ENCODE assay signal across 8 mouse cellular contexts in the genomic region with DNA sequence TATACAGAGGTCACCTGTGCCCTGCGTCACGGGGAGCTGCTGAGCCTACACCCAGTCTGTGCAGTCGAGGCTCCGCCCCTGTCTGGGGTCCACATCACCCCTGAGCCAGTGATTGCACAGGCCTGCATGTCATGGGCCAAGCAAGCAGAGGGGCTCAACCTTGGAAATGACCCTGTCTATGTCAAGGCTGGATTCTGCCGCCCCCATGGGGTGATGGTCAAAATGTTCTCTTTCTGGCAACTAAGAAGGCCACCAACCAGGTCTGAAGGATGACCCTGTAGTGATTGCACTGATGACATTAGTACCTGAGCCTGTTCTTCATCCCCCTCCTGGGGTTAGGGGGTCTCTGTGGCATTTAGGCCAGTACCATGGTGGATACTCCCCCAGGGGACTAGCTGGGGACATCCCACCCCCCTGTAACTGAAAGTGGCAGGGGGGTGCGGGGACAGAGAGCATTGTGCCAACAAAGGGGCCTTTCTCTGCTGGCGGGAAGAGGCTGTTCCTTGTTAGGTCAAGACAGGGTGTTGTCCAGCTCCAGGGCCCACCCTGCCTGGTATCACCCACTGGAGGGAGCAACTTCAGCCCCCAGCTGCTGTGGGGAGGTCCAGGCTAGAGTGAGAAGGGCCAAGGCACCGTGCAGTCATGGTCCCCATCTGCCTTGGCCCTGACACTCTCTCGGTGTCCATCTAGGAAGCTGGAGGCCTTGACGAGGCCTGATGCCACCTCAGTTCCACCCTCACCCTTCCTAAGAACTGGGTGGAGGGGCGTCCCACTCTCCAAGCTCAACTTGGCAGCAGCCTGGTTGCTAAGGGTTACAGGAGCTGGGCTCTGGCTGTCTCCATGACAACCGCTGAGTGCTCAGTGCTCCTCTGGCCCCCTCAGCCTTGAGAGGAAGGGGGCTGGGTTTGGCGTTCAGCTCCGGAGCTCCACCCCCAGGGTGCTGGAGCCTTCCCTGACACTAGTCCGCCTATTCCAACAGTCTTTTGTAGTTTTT. TPM values are rescaled to one million over a fixed set of nuclear protein-coding genes. Genes with fewer than 3 reads are reported as not detected.
DNase-seq lines count a peak whose midpoint lies in the region; ATAC-seq and TF ChIP-seq lines count a peak whose summit lies in the region.

No protein-coding gene starts in this region.

- peak overlapping the region; percentile 87; the same call in 1 of the 2 replicates for H3K4me2 ChIP-seq in heart, postnatal 0 days (ENCODE audit: low read depth, low read length)
- H3K4me2 ChIP-seq in midbrain, postnatal 0 days (ENCODE audit: low read depth, low read length, poor library complexity, severe bottlenecking): peak overlapping the region; percentile 91

- TF ChIP-seq CTCF in heart, postnatal 0 days (IDR thresholded peaks at IDR 0.05; ENCODE audit: low read depth): no peak
- peak; percentile 20; the same call in 1 of the 2 replicates for TF ChIP-seq CTCF in midbrain, postnatal 0 days (IDR thresholded peaks at IDR 0.05)

- H3K36me3 ChIP-seq in heart, postnatal 0 days (replicated peaks; ENCODE audit: control insufficient read depth, insufficient read depth, low read length): peaks cover 18% of the 10 kb centered on the region
- peaks cover 35% of the 10 kb centered on the region for H3K36me3 ChIP-seq in midbrain, postnatal 0 days (ENCODE audit: insufficient read depth, low read length)

- H3K9me3 ChIP-seq in heart, postnatal 0 days (replicated peaks; ENCODE audit: control insufficient read depth, low read length): no peaks in the 10 kb centered on the region
- no peaks in the 10 kb centered on the region for H3K9me3 ChIP-seq in midbrain, postnatal 0 days (ENCODE audit: low read length)

- TF ChIP-seq EP300 in heart, postnatal 0 days (IDR thresholded peaks at IDR 0.05; ENCODE audit: low read depth): no peak

- 0 out of 2 replicates have a peak, but pooled peaks have one; percentile 5 for ATAC-seq in heart, postnatal 0 days (ENCODE audit: insufficient read depth, low read depth)
- peak; percentile 78 for ATAC-seq in midbrain, postnatal 0 days (ENCODE audit: low FRiP score)
- no peak for ATAC-seq in CD4-positive, CD25-positive, alpha-beta regulatory T cell, adult 4 months

- peaks cover 9% of the 10 kb centered on the region; the same call in 1 of the 2 replicates for H3K4me1 ChIP-seq in heart, postnatal 0 days (ENCODE audit: control insufficient read depth, insufficient read depth)
- 0 out of 2 replicates have a peak, but pooled peaks cover 5% of the 10 kb centered on the region for H3K4me1 ChIP-seq in midbrain, postnatal 0 days (ENCODE audit: insufficient read depth, low read length)

- DNase-seq in adrenal gland, adult (ENCODE audit: inconsistent age in 2 of 2, low spot score in 1 of 2): peak; percentile 50 to 70
- no peak for DNase-seq in adrenal gland, adult 18-20 months (ENCODE audit: low spot score in 2 of 2)
- DNase-seq in MN1 (ENCODE audit: low spot score): peak; percentile 92
- peak; percentile 79 for DNase-seq in embryo, embryonic 11.5 days (ENCODE audit: low read depth, low spot score)
- DNase-seq in heart, postnatal 0 days (ENCODE audit: low spot score): no peak
- peak; percentile 89 to 90 for DNase-seq in left cerebral cortex, adult 9 months (ENCODE audit: low spot score in 2 of 2)
- peak; percentile 99 for DNase-seq in midbrain, postnatal 0 days (ENCODE audit: low spot score)

- H3K9ac ChIP-seq in heart, postnatal 0 days (replicated peaks; ENCODE audit: low read depth, low read length): no peak overlapping the region
- peak overlapping the region; percentile 81 for H3K9ac ChIP-seq in midbrain, postnatal 0 days (replicated peaks; ENCODE audit: low read length, poor library complexity, severe bottlenecking)

- H3K27ac ChIP-seq in heart, postnatal 0 days (ENCODE audit: low read depth): no peak overlapping the region
- H3K27ac ChIP-seq in midbrain, postnatal 0 days (ENCODE audit: low read depth, low read length): peak overlapping the region; percentile 92

- H3K27me3 ChIP-seq in heart, postnatal 0 days (ENCODE audit: control insufficient read depth, insufficient read depth, low read length): peaks cover 10% of the 10 kb centered on the region; the same call in 1 of the 2 replicates
- H3K27me3 ChIP-seq in midbrain, postnatal 0 days (ENCODE audit: insufficient read depth, low read length): no peaks in the 10 kb centered on the region

- H3K4me3 ChIP-seq in heart, postnatal 0 days (ENCODE audit: low read depth, low read length): no peak overlapping the region
- H3K4me3 ChIP-seq in midbrain, postnatal 0 days (ENCODE audit: low read depth, low read length): peak overlapping the region; percentile 62

- 32% methylated on average over 15 of the region's 15 CpGs for WGBS in heart, postnatal 0 days
- 7% methylated on average over 15 of the region's 15 CpGs for WGBS in midbrain, postnatal 0 days

RNA-seq across cellular contexts. Expression of gene Cers1, which starts 1.2 kb away (rescaled TPM):
- total RNA-seq in adrenal gland, adult 18-20 months (2021): 1 to 10 TPM; 2.0 to 2.5 TPM
- total RNA-seq in heart, postnatal 0 days (2014; rRNA removed; ENCODE audit: low replicate concordance): 0.80 TPM in 1 of 2 replicates, not detected in the other
- 0.27 and 0.59 TPM in 2 replicates for polyA plus RNA-seq in heart, postnatal 0 days (2015; fragmentation: Nextera tagmentation; extraction: Ambion mirVana)
- total RNA-seq in midbrain, postnatal 0 days (2014; rRNA removed): 65.1 and 86.5 TPM in 2 replicates
- 47.9 and 51.3 TPM in 2 replicates for polyA plus RNA-seq in midbrain, postnatal 0 days (2015; fragmentation: Nextera tagmentation; extraction: Ambion mirVana)
- not detected for polyA plus RNA-seq in CD4-positive, CD25-positive, alpha-beta regulatory T cell, adult 4 months (2017; shearing (Covaris generic))

RNA-seq across cellular contexts. Expression of gene Gdf1, which starts 12.8 kb away (rescaled TPM):
- not detected for total RNA-seq in adrenal gland, adult 18-20 months (2021)
- total RNA-seq in heart, postnatal 0 days (2014; rRNA removed; ENCODE audit: low replicate concordance): not detected in 2 replicates
- polyA plus RNA-seq in heart, postnatal 0 days (2015; fragmentation: Nextera tagmentation; extraction: Ambion mirVana): 0.18 and 0.20 TPM in 2 replicates
- total RNA-seq in midbrain, postnatal 0 days (2014; rRNA removed): not detected in 2 replicates
- polyA plus RNA-seq in midbrain, postnatal 0 days (2015; fragmentation: Nextera tagmentation; extraction: Ambion mirVana): 4.8 and 5.3 TPM in 2 replicates
- under 1 TPM in 1 of 2 experiments, not detected in 1; 0.71 TPM for polyA plus RNA-seq in CD4-positive, CD25-positive, alpha-beta regulatory T cell, adult 4 months (2017; shearing (Covaris generic))

RNA-seq across cellular contexts. Expression of gene Cope, which starts 14.5 kb away (rescaled TPM):
- 100 to 1,000 TPM; 185 to 205 TPM for total RNA-seq in adrenal gland, adult 18-20 months (2021)
- total RNA-seq in heart, postnatal 0 days (2014; rRNA removed; ENCODE audit: low replicate concordance): 154 and 193 TPM in 2 replicates
- 294 and 295 TPM in 2 replicates for polyA plus RNA-seq in heart, postnatal 0 days (2015; fragmentation: Nextera tagmentation; extraction: Ambion mirVana)
- 97.1 and 106 TPM in 2 replicates for total RNA-seq in midbrain, postnatal 0 days (2014; rRNA removed)
- polyA plus RNA-seq in midbrain, postnatal 0 days (2015; fragmentation: Nextera tagmentation; extraction: Ambion mirVana): 264 and 291 TPM in 2 replicates
- 100 to 1,000 TPM; 321 to 359 TPM for polyA plus RNA-seq in CD4-positive, CD25-positive, alpha-beta regulatory T cell, adult 4 months (2017; shearing (Covaris generic))

RNA-seq across cellular contexts. Expression of gene Ddx49, which starts 14.5 kb away (rescaled TPM):
- total RNA-seq in adrenal gland, adult 18-20 months (2021): 10 to 100 TPM; 63.9 to 70.5 TPM
- 33.1 and 35.6 TPM in 2 replicates for total RNA-seq in heart, postnatal 0 days (2014; rRNA removed; ENCODE audit: low replicate concordance)
- polyA plus RNA-seq in heart, postnatal 0 days (2015; fragmentation: Nextera tagmentation; extraction: Ambion mirVana): 24.4 and 26.7 TPM in 2 replicates
- 43.6 and 46.3 TPM in 2 replicates for total RNA-seq in midbrain, postnatal 0 days (2014; rRNA removed)
- polyA plus RNA-seq in midbrain, postnatal 0 days (2015; fragmentation: Nextera tagmentation; extraction: Ambion mirVana): 41.2 and 47.0 TPM in 2 replicates
- 10 to 100 TPM; 57.8 to 74.2 TPM for polyA plus RNA-seq in CD4-positive, CD25-positive, alpha-beta regulatory T cell, adult 4 months (2017; shearing (Covaris generic))

RNA-seq across cellular contexts. Expression of gene Homer3, which starts 34.2 kb away (rescaled TPM):
- total RNA-seq in adrenal gland, adult 18-20 months (2021): 10 to 100 TPM; 18.5 to 19.8 TPM
- total RNA-seq in heart, postnatal 0 days (2014; rRNA removed; ENCODE audit: low replicate concordance): 29.1 and 38.9 TPM in 2 replicates
- 19.5 TPM in 2 replicates for polyA plus RNA-seq in heart, postnatal 0 days (2015; fragmentation: Nextera tagmentation; extraction: Ambion mirVana)
- total RNA-seq in midbrain, postnatal 0 days (2014; rRNA removed): 36.4 and 49.7 TPM in 2 replicates
- 13.8 and 18.3 TPM in 2 replicates for polyA plus RNA-seq in midbrain, postnatal 0 days (2015; fragmentation: Nextera tagmentation; extraction: Ambion mirVana)
- polyA plus RNA-seq in CD4-positive, CD25-positive, alpha-beta regulatory T cell, adult 4 months (2017; shearing (Covaris generic)): 1 to 10 TPM in 1 of 2 experiments, under 1 TPM in 1; 0.62 to 1.6 TPM

Comparison
In these comparisons a context has a peak if more than half of its experiments do, and no peak if none do; other contexts are left out.
1. DNase-seq: peak in adrenal gland, adult (2 of 2), MN1 (single experiment), embryo, embryonic 11.5 days (single experiment), left cerebral cortex, adult 9 months (2 of 2) and midbrain, postnatal 0 days (single experiment); none in adrenal gland, adult 18-20 months (0 of 2) and heart, postnatal 0 days (single experiment).
2. RNA of gene Cers1, which starts 1.2 kb away (total RNA-seq): 65.1 to 86.5 TPM in midbrain, postnatal 0 days; 2.0 to 2.5 TPM in adrenal gland, adult 18-20 months and 0.80 TPM in heart, postnatal 0 days; every median in the first group is over 10 times any median in the second.